Mouse (Mus musculus) MEL (cell line): ENCODE data around the gene Hspb1. TPM values are rescaled to one million over a fixed set of nuclear protein-coding genes. Genes with fewer than 3 reads are reported as not detected.

Experiments used
- DNase-seq: peaks from one replicate; pipeline ENCODE4 v3.0.0; 2011; ENCODE audit warnings: low read depth, low spot score
- H3K27ac ChIP-seq: 2 replicates; pipeline ENCODE4 v1.5.1; 2012; ENCODE audit warnings: low read depth, mild to moderate bottlenecking, control low read depth, low read length, moderate library complexity; ENCODE audit not compliant: control insufficient read depth
- H3K27me3 ChIP-seq, 2 experiments: fragments of 150-350 bp in 1 of 2; sonication (generic) in 1 of 2; 2 replicates each; pipeline ENCODE4 v1.6.1; 2012; ENCODE audit warnings: low read length in 2 of 2, mild to moderate bottlenecking in 2 of 2, improper control_type of control experiment in 1 of 2, moderate library complexity in 1 of 2; ENCODE audit not compliant: insufficient read depth in 2 of 2, control insufficient read depth in 1 of 2
- H3K36me3 ChIP-seq, 2 experiments: 2 replicates each; pipeline ENCODE4 v1.6.1; 2012 to 2014; ENCODE audit warnings: low read length in 2 of 2, improper control_type of control experiment in 1 of 2, inconsistent platforms in 1 of 2, mild to moderate bottlenecking in 1 of 2; ENCODE audit not compliant: insufficient read depth in 2 of 2, control insufficient read depth in 1 of 2
- H3K4me1 ChIP-seq, 2 experiments: fragments of 150-350 bp in 1 of 2; sonication (generic) in 1 of 2; 2 replicates each; pipeline ENCODE4 v1.6.1; 2012; ENCODE audit warnings: low read length in 2 of 2, improper control_type of control experiment in 1 of 2, mild to moderate bottlenecking in 1 of 2; ENCODE audit not compliant: insufficient read depth in 2 of 2, control insufficient read depth in 1 of 2
- H3K4me3 ChIP-seq, 2 experiments: fragments of 150-350 bp in 1 of 2; sonication (generic) in 1 of 2; 2 replicates each; pipeline ENCODE4 v1.5.1; 2012; ENCODE audit warnings: low read depth in 2 of 2, low read length in 2 of 2, mild to moderate bottlenecking in 2 of 2, moderate library complexity in 2 of 2, control low read depth in 1 of 2, improper control_type of control experiment in 1 of 2; ENCODE audit not compliant: control insufficient read depth in 1 of 2, insufficient read depth in 1 of 2
- H3K79me2 ChIP-seq: 2 replicates; pipeline ENCODE4 v1.6.1; 2012; ENCODE audit warnings: mild to moderate bottlenecking, low read length, moderate library complexity; ENCODE audit not compliant: control insufficient read depth, poor library complexity, insufficient read depth
- H3K9ac ChIP-seq: 2 replicates; pipeline ENCODE4 v1.6.1; 2012; ENCODE audit warnings: low read depth, mild to moderate bottlenecking, control low read depth, low read length, moderate library complexity; ENCODE audit not compliant: control insufficient read depth, poor library complexity, severe bottlenecking
- H3K9me3 ChIP-seq: fragments of 150-350 bp; sonication (generic); replicated peaks from 2 replicates; pipeline ENCODE4 v1.6.1; 2012; ENCODE audit warnings: mild to moderate bottlenecking, low read length, improper control_type of control experiment, moderate library complexity; ENCODE audit not compliant: insufficient read depth
- BHLHE40 ChIP-seq: IDR thresholded peaks from 2 replicates; pipeline ENCODE4 v1.6.1; 2012; ENCODE audit warnings: low read depth, mild to moderate bottlenecking, inconsistent platforms, low read length, improper control_type of control experiment, borderline replicate concordance
- CTCF ChIP-seq, 3 experiments: IDR thresholded peaks in 2 of 3; conservative IDR thresholded peaks in 1 of 3; 2 replicates each; pipeline ENCODE4 v1.5.1; 2011 to 2012; ENCODE audit warnings: low read length in 3 of 3, low read depth in 2 of 3, mild to moderate bottlenecking in 2 of 3, improper control_type of control experiment in 1 of 3, inconsistent platforms in 1 of 3, mixed read lengths in 1 of 3, moderate library complexity in 1 of 3; ENCODE audit not compliant: control insufficient read depth in 1 of 3, insufficient read depth in 1 of 3, poor library complexity in 1 of 3, severe bottlenecking in 1 of 3
- ELF1 ChIP-seq: IDR thresholded peaks from 2 replicates; pipeline ENCODE4 v1.6.1; 2014; ENCODE audit warnings: low read depth, mild to moderate bottlenecking, inconsistent platforms, low read length, improper control_type of control experiment, moderate library complexity
- EP300 ChIP-seq, 2 experiments: IDR thresholded peaks; 2 replicates each; pipeline ENCODE4 v1.6.1; 2011; ENCODE audit warnings: improper control_type of control experiment in 2 of 2, low read length in 2 of 2, low read depth in 1 of 2, mild to moderate bottlenecking in 1 of 2
- ETS1 ChIP-seq: IDR thresholded peaks from 2 replicates; pipeline ENCODE4 v1.6.1; 2012; ENCODE audit warnings: low read depth, mild to moderate bottlenecking, inconsistent platforms, low read length, improper control_type of control experiment, moderate library complexity
- GATA1 ChIP-seq: IDR thresholded peaks from 2 replicates; pipeline ENCODE4 v1.6.1; 2011; ENCODE audit warnings: low read depth, low read length, improper control_type of control experiment
- HCFC1 ChIP-seq: IDR thresholded peaks from 2 replicates; pipeline ENCODE4 v1.6.1; 2012; ENCODE audit warnings: low read depth, mild to moderate bottlenecking, inconsistent platforms, low read length, improper control_type of control experiment, moderate library complexity
- JUND ChIP-seq: IDR thresholded peaks from 2 replicates; pipeline ENCODE4 v1.6.1; 2011; ENCODE audit warnings: low read depth, mild to moderate bottlenecking, improper control_type of control experiment, low read length
- MAX ChIP-seq: IDR thresholded peaks from 2 replicates; pipeline ENCODE4 v1.6.1; 2011; ENCODE audit warnings: low read length, improper control_type of control experiment
- MXI1 ChIP-seq: IDR thresholded peaks from 2 replicates; pipeline ENCODE4 v1.6.1; 2011; ENCODE audit warnings: mild to moderate bottlenecking, low read depth, low read length, improper control_type of control experiment
- MYB ChIP-seq: IDR thresholded peaks from 2 replicates; pipeline ENCODE4 v1.6.1; 2011; ENCODE audit warnings: mild to moderate bottlenecking, low read depth, low read length, improper control_type of control experiment
- NELFE ChIP-seq: IDR thresholded peaks from 2 replicates; pipeline ENCODE4 v1.6.1; 2011; ENCODE audit warnings: low read depth, low read length, improper control_type of control experiment
- POLR2AphosphoS5 ChIP-seq: IDR thresholded peaks from 2 replicates; pipeline ENCODE4 v1.6.1; 2012; ENCODE audit warnings: low read depth, borderline replicate concordance, mild to moderate bottlenecking, inconsistent platforms, low read length, moderate library complexity, mixed read lengths
- SIN3A ChIP-seq: IDR thresholded peaks from 2 replicates; pipeline ENCODE4 v1.6.1; 2012; ENCODE audit warnings: low read length, improper control_type of control experiment, inconsistent platforms
- TAL1 ChIP-seq: IDR thresholded peaks from 2 replicates; pipeline ENCODE4 v1.6.1; 2012; ENCODE audit warnings: mild to moderate bottlenecking, inconsistent platforms, low read length, moderate library complexity, mixed read lengths
- TCF12 ChIP-seq: IDR thresholded peaks from 2 replicates; pipeline ENCODE4 v1.6.1; 2014; ENCODE audit warnings: low read depth, mild to moderate bottlenecking, inconsistent platforms, low read length, improper control_type of control experiment, moderate library complexity
- UBTF ChIP-seq: IDR thresholded peaks from 2 replicates; pipeline ENCODE4 v1.6.1; 2012; ENCODE audit warnings: low read depth, mild to moderate bottlenecking, inconsistent platforms, low read length, improper control_type of control experiment, moderate library complexity, borderline replicate concordance; ENCODE audit not compliant: insufficient read depth
- ZC3H11A ChIP-seq: IDR thresholded peaks from 2 replicates; pipeline ENCODE4 v1.6.1; 2012; ENCODE audit warnings: low read depth, mild to moderate bottlenecking, inconsistent platforms, low read length, improper control_type of control experiment
- ZNF384 ChIP-seq: IDR thresholded peaks from 2 replicates; pipeline ENCODE4 v1.6.1; 2012; ENCODE audit warnings: low read depth, mild to moderate bottlenecking, inconsistent platforms, low read length, improper control_type of control experiment
- polyA plus RNA-seq, 2 experiments: library from polyadenylated mRNA; stranded (reverse) in 1 of 2; unstranded in 1 of 2; fragments of >175 nt in 1 of 2; fragments of >200 nt in 1 of 2; gene quantifications; 2 replicates each; pipeline versions ENCODE4 v1.2.1 to v1.2.4; 2012; ENCODE audit warnings: low replicate concordance in 2 of 2, low read depth in 1 of 2; ENCODE audit not compliant: insufficient read length in 2 of 2, insufficient read depth in 1 of 2, missing spikeins in 1 of 2
- total RNA-seq: library from RNA; depleted of rRNA; stranded (reverse); fragments of 300-350 nt; gene quantifications from 2 replicates; pipeline ENCODE4 v1.2.3, GENCODE M21; 2012

The Hspb1 gene
- total and polyA plus RNA-seq, 3 experiments = not detected

- peak overlapping the region; percentile 13 for H3K9ac ChIP-seq
- no peak overlapping the region for H3K27ac ChIP-seq
- peaks cover 24 to 46% of the 10 kb centered on the region in 2 experiments for H3K36me3 ChIP-seq
- peaks cover 64% of the 10 kb centered on the region for H3K79me2 ChIP-seq
- H3K9me3 ChIP-seq = no peaks in the 10 kb centered on the region
- H3K27me3 ChIP-seq = no peaks in the 10 kb centered on the region
- peak overlapping the region; percentile 31 to 78 for H3K4me3 ChIP-seq
- H3K4me1 ChIP-seq = peaks cover 4 to 34% of the 10 kb centered on the region in 2 experiments
- no peak for TF ChIP-seq GATA1
- TF ChIP-seq SIN3A = peak; percentile 54; the same call in 1 of the 2 replicates
- no peak for TF ChIP-seq EP300 (IDR thresholded peaks at IDR 0.05; ENCODE audit: low read depth in 1 of 2, low read length in 2 of 2)
- peak; percentile 40; the same call in 1 of the 2 replicates for TF ChIP-seq MXI1
- TF ChIP-seq ELF1 = no peak
- TF ChIP-seq CTCF (IDR thresholded peaks at IDR 0.05 in 2 of 3, conservative IDR thresholded peaks at IDR 0.05 in 1 of 3; ENCODE audit: control insufficient read depth in 1 of 3, insufficient read depth in 1 of 3, low read depth in 2 of 3, low read length in 3 of 3, poor library complexity in 1 of 3, severe bottlenecking in 1 of 3) = no peak
- no peak for TF ChIP-seq NELFE
- no peak for TF ChIP-seq JUND
- TF ChIP-seq MAX = no peak
- no peak for TF ChIP-seq HCFC1
- TF ChIP-seq ETS1 = peak; percentile 55; the same call in 1 of the 2 replicates
- DNase-seq = peak; percentile 67
Observed at GRCm38 (mm10) chr5:135932359-135932758, 44.6 kb downstream of the Hspb1 start.

GRCm38 (mm10) chr5:135933222-135933899, 45.6 kb downstream of the Hspb1 start:
- Histone ChIP-seq H3K36me3 (peaks cover 23 to 46% of the 10 kb centered on the region in 2 experiments), H3K79me2 (peaks cover 56% of the 10 kb centered on the region), H3K9ac (peak overlapping the region; percentile 97), H3K4me1 (peaks cover 4 to 34% of the 10 kb centered on the region in 2 experiments), H3K27ac (peak overlapping the region; percentile 53), H3K9me3 (no peaks in the 10 kb centered on the region), H3K4me3 (peak overlapping the region; percentile 78 to 97), H3K27me3 (no peaks in the 10 kb centered on the region)
- TF ChIP-seq ZC3H11A = no peak
- TF ChIP-seq UBTF = no peak
- peak; percentile 30 to 47; a peak in 1 of 4 replicates for TF ChIP-seq EP300 (IDR thresholded peaks at IDR 0.05; ENCODE audit: low read depth in 1 of 2, low read length in 2 of 2)
- TF ChIP-seq CTCF (IDR thresholded peaks at IDR 0.05 in 2 of 3, conservative IDR thresholded peaks at IDR 0.05 in 1 of 3; ENCODE audit: control insufficient read depth in 1 of 3, insufficient read depth in 1 of 3, low read depth in 2 of 3, low read length in 3 of 3, poor library complexity in 1 of 3, severe bottlenecking in 1 of 3) = no peak
- peak; percentile 21; the same call in 1 of the 2 replicates for TF ChIP-seq BHLHE40
- peak; percentile 77 for TF ChIP-seq ZNF384
- TF ChIP-seq POLR2AphosphoS5 = no peak
- peak; percentile 12; the same call in 1 of the 2 replicates for TF ChIP-seq TAL1
- TF ChIP-seq MYB = 0 out of 2 replicates have a peak, but pooled peaks have one; percentile 6
- TF ChIP-seq TCF12 = peak; percentile 50; the same call in 1 of the 2 replicates
- peak; percentile 66 for DNase-seq
